Mouse (Mus musculus) bone marrow, adult 2 months (tissue): ENCODE results near the gene Zfyve1.

Source experiments
- CTCF ChIP-seq: fragments of 200-500 bp; IDR thresholded peaks from 2 replicates; pipeline ENCODE4 v1.5.1; 2011; ENCODE audit warnings: low read length, control low read depth; ENCODE audit not compliant: control insufficient read depth, insufficient read depth
- POLR2A ChIP-seq: fragments of 200-500 bp; IDR thresholded peaks from 2 replicates; pipeline ENCODE4 v1.6.1; 2011; ENCODE audit warnings: low read depth, mild to moderate bottlenecking, control low read depth, low read length, borderline replicate concordance; ENCODE audit not compliant: control insufficient read depth

DNA sequence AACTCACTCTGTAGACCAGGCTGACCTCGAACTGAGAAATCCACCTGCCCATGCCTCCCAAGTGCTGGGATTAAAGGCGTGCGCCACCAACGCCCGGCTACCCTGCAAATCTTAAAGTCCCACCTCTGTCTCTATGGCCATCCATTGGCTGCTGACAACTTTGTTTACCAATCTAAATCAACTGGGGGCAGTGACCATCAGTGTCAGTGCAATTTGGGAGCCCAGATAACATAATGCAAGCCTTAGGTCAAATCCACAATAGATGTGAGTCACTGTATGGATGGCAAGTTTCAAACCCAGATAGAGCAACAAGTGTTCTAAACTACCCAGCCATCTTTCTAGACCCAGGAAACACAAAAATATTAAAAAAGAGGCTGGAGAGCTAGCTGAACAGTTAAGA, 5.3 kb upstream of the Zfyve1 start:
- no peak for TF ChIP-seq CTCF
- no peak for TF ChIP-seq POLR2A
